In genomic region chr5:139459938-139460337, GRCm38 (mm10) we compare ENCODE assay signal across 1 mouse cellular context.
TF ChIP-seq lines count a peak whose summit lies in the region.

No protein-coding gene starts in this region.

TF ChIP-seq in CH12.LX, 34 proteins besides CTCF, POLR2A, EP300 and RAD21 (continued from another document):
- TF ChIP-seq ZNF384 (IDR thresholded peaks at IDR 0.05; ENCODE audit: low read depth, low read length) (peak; percentile 32; the same call in 1 of the 2 replicates), RCOR1 (conservative IDR thresholded peaks at IDR 0.05; ENCODE audit: low read depth, low read length) (no peak)
